Mouse (Mus musculus): ENCODE data around the gene 1700088E04Rik.

1700088E04Rik gene

GRCm38 (mm10) chr15:79099456-79099855 lies 41.6 kb downstream of the 1700088E04Rik start:
- no peak for DNase-seq (ENCODE audit: low read depth, low spot score)

- no peak for DNase-seq (ENCODE audit: low read depth, low spot score)
Measured at GRCm38 (mm10) chr15:79098868-79099267, 42.2 kb downstream of the 1700088E04Rik start.

GRCm38 (mm10) chr15:79098220-79098619 lies 42.8 kb downstream of the 1700088E04Rik start:
- DNase-seq (ENCODE audit: low read depth, low spot score): no peak

GRCm38 (mm10) chr15:79097611-79098025 lies 43.4 kb downstream of the 1700088E04Rik start:
- no peak for DNase-seq (ENCODE audit: low read depth, low spot score)

- no peak for DNase-seq (ENCODE audit: low read depth, low spot score)
Measured at GRCm38 (mm10) chr15:79097135-79097534, 43.9 kb downstream of the 1700088E04Rik start.

- no peak for DNase-seq (ENCODE audit: low read depth, low spot score)
Measured at GRCm38 (mm10) chr15:79096556-79096955, 44.5 kb downstream of the 1700088E04Rik start.

GRCm38 (mm10) chr15:79095483-79095882 lies 45.6 kb downstream of the 1700088E04Rik start:
- no peak for DNase-seq (ENCODE audit: low read depth, low spot score)

- DNase-seq (ENCODE audit: low read depth, low spot score): no peak
Measured at GRCm38 (mm10) chr15:79093083-79093839, 47.8 kb downstream of the 1700088E04Rik start.

GRCm38 (mm10) chr15:79092284-79092683 lies 48.8 kb downstream of the 1700088E04Rik start:
- no peak for DNase-seq (ENCODE audit: low read depth, low spot score)

- DNase-seq (ENCODE audit: low read depth, low spot score): no peak
Measured at GRCm38 (mm10) chr15:79079567-79079966, 61.5 kb downstream of the 1700088E04Rik start.
